Mouse (Mus musculus) urinary bladder, postnatal 10 days (tissue): ENCODE measurements around the gene Des.

Experiments used
- DNase-seq: peaks from one replicate; pipeline ENCODE4 v3.0.0; 2022; ENCODE audit warnings: low spot score

Des gene

DNA sequence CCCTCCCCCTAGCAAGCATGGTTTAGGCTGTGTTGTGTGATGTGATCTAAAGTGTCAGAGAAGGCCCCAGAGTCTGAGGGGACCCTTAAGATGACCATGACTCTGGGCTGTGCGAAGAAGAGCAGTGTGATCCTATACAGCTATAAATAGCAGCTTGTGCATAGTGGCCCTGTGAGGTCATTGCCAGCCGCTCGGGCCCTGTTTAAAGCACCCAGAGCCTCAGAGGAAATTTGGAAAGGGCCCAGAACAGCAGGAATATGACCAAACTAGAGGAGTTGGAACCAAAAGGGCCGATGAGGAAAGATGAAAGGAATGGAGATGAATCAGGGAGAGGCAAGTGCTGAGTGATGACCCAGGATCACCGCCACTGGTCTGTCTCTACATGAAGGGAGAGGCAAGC lies 12.8 kb upstream of the Des start:
- no peak for DNase-seq

DNA sequence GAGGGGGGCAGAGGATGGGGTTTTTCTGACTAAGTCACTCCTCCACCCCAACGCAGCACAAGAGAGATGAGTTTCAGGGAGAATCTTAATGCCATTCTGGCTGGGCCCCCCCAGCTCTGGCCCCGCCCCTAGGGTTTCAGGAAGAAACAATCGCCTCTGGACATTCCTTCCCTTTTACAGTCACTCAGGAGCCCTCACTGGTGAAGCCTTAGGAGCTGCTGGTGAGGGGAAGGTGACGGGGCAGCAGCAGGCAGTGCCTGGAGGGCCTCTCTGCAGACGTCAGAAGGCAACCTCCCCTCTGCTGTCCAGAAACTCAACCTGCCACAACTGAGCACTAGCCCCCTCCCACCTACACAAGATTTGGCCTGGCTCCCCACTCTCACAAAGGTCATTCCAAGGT lies 10.9 kb upstream of the Des start:
- DNase-seq, result no peak

DNA sequence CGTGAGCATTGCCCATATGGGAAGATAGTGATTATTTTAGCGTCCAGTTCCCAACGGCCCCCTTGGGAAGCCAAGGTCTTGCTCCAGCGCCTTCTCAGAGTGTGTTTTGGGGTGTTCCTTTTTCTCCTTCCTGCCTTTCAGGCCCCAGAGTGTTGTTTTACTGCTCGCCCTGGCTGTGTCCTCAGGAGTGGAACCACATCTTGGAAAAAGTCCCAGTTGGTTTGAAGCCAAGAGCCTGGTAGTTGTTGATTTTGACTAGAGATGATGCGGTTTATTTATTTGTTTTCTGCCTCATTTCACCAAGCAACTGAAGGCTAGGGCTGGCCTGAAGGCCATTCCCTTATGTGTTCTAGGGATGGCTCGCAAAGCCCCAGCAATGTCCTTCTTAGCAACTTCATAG lies 2.9 kb upstream of the Des start:
- DNase-seq, result no peak

DNA sequence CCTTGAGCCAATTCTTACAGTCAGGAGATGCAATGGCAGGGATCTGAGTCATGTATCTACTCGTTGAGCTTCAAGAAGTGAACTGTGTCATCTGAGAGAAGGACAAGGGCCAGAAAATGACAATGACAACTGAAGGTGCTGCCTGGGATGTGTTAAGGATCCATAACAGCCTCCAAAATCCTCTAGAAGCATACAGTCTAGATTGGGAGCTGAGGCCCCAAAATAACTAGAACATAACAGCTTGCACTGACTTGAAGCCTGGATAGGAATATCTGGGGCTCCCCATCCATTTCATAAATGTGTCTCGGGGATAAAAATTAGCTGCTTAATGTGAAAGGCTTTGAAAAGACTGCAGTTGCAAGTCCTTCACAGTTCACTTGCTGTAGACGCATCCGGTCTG lies 2.1 kb upstream of the Des start:
- DNase-seq, result no peak

DNA sequence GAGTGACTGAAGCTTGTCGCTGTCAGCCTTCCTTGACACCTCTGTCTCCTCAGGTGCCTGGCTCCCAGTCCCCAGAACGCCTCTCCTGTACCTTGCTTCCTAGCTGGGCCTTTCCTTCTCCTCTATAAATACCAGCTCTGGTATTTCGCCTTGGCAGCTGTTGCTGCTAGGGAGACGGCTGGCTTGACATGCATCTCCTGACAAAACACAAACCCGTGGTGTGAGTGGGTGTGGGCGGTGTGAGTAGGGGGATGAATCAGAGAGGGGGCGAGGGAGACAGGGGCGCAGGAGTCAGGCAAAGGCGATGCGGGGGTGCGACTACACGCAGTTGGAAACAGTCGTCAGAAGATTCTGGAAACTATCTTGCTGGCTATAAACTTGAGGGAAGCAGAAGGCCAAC lies 783 bp upstream of the Des start:
- DNase-seq, result no peak

DNA sequence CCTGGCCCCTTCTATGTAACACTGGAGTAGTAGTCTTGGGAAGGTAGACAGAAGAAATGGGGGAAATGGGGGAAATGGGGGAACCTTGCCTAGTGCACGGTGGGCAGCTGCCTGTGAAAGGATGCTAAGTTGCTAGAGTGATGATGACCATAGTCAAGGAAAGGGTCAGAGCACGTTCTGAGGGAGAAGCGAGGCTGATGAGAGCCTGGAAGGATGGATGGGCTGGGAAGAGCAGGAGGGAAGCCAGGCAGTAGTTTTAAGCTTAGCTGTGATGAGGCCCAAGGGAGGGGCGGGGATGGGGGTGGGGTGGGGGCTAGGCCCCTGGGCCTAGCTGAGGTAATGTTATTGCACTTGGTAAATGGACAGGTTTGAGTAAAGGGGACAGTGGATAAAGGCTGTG lies 994 bp downstream of the Des start:
- no peak for DNase-seq

DNA sequence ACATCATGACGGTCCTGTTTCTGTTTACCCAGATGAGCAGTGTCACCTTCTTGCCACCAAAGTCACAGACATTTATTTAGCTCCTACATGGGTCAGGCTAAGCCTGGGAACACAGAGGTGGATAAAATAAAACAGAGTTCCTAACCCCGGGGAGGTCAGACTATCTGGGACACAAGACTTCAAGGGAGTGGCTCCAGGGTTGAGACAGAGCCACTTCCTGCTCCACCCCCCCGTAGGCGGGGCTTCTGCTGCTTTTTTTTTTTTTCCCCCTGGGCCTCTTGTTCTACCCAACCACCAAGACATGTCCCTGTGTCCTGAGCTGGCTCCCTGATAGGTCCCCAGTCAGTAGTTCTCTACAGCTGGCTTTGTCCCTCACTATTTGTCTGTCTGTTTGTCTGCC lies 1.6 kb downstream of the Des start:
- no peak for DNase-seq

DNA sequence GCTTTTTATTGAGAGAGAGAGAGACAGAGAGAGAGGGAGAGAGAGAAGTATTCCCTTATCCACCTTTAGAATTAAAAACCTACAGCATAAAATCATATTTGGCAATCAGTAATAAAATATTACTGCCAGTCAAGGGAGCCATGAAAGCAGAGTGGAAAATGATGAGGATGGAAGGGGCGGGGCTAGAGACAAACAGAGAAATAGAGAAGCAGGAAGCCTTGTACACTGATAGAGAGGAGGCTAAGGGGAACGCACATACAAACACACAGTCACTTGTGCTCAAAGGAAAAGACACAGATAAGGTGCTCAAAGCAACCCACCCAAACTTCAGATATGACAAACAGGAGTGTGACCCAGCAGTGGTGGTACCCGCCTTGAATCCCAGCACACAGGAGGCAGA lies 3.7 kb downstream of the Des start:
- no peak for DNase-seq

DNA sequence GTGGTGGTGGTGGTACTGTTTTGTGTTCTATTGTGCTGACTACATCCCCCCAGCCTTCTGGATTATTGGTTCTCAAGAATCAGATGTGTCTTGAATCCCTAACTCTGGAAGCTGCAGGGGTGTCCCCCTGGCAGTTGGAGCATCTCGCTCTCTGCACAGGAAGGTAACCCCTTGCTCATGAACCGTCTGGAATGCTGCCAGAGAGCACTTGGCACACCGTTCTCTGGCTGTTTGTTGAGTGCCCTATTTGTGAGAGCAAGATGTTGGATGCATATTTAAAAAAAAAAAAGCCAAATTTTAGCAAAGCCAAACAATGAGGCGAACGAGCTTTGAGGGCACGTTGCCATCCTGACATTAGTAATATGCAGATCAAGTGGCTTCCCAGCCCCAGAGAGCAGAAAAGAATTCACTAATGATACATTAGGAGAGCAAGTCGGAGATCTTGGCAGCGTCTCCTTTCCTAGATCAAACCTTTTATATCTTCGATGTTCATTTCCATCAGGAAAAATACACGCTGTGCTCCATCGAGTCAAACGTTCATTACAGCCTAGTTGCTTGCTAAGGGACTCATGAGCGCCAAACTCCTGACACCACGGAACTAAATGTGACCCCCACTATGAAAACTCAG lies 5.5 kb downstream of the Des start:
- DNase-seq, result no peak

DNA sequence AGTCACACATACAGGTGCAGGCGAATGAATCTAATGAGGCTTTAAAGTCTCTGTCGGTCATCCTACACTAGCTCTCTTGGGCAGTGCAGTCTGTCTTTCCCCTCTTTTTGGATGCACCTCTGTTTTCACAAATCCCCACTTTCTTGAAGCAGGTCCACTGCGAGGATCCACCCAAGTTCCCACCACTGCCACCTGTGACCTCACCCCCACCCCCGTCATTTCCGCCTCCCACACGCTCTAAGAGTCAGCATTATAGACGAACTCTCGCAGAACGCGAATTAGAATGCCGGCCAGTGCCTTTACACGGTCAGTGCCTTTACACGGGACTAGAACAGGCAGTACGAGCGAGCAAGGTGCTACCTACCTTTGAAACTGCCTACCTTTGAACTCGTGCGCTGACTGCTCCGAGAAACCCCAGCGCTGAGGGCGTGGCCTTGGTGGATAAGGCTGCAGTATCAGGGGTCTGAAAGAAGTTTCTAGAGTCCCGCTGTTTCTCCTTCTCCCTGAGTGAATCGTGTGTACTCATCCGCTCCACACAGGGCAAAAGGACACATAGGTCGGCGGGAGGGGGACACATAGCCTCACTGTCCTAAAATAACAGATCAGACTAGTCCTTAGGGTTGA lies 9.3 kb downstream of the Des start:
- DNase-seq, result no peak

DNA sequence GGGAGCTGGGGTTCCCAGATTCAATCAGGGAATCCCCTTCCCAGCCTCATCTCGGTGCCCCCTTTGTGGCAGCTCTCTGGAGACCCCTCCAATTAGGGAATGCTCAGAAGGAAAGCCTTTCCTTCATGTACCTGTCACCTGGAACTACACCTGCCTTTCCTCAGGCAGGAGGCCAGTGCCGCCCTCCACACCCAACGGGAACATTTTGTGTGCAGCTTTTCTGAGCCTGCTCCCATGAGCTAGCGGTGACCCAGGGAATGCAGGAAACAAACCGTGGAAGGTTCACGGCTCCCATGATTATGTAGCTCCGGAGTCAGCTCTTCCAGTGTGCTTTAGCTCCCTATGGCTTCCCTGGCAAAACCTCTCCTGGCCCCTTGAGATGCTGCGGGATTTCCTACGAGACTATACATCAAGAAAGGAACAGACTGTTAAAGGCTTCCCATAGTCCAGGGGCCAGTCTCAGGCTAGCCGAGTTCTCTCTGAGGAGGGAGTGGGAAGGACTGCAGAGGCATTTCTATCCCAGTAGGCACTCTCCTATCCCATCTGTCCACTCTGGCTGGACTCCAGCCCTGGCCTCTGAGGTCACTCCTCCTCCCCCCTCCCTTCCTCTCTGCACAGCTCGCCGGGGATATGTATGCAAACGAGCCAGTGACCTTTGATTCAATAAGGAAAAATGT lies 10.0 kb downstream of the Des start:
- no peak for DNase-seq

DNA sequence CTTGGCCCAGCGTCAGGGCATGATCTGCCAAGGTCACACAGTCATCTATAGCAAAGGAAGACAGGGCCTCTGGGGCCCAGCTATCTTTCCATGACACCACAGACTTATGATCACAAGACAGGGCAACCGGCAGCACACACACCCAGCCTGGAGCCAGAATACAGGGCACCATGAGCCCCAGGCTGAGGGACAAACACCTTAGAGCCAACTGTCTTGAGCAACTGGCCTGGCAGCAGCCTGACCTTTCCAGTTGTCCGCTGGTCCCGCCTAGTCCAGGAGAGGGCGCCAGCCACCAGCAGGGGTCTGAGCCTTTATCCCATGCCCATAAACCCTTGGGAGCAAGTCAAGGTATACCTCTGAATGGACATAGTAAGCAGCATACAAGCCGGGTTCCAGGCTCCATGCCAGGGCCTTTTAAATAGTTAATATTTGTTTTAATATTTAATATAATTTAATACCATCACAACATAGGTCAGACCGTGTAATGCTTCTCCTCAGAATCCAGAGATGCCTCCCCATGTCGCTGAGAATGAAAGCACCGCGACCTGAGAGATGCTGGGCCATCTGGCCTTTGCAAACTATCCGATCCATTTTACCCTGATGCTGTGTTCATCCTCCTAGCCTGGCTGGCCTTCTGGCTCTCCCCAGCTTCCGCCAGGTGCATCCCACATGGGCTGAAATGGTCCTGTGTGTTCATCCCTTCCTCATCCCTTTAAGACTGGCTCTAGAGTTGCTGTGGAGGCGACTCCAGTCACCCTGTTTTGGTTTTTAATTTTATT lies 11.4 kb downstream of the Des start:
- DNase-seq, result no peak

DNA sequence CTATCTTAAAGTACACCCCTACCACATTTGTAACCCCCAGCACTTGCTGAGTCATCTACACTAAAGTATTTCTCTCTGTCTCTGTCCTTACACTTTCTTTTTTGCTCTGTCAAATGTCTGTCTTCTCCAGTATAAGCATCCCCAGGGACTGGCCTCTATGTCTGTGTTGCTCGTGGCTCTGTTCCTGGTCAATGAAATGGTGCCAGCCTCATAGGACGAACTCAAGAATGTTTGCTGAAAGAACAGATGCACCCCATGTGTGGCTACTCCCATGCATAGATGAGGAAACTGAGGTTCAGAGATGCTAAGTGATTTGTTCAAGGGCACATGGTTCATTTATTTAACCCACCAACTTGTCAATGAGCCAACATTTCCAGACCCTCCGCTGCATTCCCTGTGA lies 12.3 kb downstream of the Des start:
- DNase-seq, result no peak

DNA sequence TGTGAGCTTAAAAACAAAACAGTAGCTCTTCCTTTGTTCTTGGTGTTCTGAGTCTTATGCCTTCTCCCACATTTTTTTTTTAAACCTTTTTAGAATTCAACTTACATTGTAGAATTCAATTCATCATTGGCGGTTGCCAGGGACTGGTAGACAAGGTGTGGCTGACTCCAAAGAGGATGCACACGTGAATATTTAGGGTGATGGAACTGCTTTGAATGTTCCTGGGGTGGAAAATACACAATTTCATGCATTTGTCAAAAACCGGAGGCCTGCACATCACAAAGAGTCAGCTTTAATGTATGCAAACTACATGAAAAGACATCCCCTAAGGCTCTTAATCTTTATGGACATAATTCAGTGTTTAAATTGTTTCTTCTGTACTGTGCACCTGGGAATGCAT lies 13.1 kb downstream of the Des start:
- DNase-seq, result no peak

DNA sequence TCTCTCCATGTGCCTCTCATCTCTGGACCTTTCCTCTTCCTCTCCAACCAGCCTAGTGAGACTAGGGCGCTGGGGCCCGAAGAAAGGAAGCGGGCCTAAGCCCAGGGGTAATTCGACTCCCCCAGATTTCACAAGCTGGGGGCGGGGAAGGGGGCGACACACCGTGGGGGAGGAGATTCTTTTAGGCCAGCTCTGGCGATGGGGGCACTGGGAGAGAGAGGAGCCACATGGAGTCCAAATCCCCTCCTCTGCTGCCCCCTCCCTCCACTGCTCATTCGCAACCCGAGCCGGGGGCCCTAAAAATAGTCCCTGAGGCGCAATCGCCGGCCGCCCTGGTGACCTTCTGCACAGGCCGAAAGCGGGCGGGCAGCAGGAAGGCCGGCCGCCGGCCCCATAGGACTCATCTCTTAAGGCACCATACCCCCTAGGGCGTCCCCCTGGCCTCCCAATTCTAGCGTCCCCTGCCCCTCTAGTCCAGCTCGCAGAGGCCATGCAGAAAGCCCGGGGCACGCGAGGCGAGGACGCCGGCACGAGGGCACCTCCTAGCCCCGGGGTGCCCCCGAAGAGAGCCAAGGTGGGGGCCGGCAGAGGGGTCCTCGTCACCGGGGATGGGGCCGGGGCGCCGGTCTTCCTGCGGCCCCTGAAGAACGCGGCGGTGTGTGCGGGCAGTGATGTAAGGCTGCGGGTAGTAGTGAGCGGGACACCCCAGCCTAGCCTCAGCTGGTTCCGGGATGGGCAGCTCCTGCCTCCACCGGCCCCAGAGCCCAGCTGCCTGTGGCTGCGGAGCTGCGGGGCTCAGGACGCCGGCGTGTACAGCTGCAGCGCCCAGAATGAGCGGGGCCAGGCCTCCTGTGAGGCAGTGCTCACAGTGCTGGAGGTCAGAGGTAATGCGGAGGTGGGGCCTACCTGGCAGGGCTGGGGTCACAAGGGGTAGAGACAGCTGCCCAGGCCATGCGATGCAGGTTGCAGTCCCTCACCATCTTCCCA lies 15.1 kb downstream of the Des start, which contains the start of gene Speg:
Gene Speg, plus strand, starts transcription at position 348 of the 987 bp plus-strand sequence.
- DNase-seq, result no peak

DNA sequence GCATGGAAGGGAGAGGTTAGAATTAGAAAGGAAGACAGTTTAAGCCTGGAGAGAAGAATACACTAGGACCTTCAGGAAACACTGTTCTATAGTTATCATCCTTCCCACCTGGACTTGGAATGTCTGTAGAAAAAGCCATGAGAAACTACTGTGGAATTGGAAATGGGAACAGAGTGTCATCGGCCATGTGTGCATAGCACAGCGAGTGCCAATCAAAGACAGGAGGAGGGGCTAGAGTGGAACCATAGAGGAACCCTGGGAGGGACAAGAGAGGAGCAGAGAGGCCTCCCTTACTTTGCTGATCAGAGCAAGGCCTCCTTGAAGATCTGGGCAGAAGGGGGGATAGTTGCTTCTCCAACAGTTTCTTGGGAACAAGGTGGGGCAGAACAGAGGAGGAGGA lies 19.1 kb downstream of the Des start:
- DNase-seq, result no peak

DNA sequence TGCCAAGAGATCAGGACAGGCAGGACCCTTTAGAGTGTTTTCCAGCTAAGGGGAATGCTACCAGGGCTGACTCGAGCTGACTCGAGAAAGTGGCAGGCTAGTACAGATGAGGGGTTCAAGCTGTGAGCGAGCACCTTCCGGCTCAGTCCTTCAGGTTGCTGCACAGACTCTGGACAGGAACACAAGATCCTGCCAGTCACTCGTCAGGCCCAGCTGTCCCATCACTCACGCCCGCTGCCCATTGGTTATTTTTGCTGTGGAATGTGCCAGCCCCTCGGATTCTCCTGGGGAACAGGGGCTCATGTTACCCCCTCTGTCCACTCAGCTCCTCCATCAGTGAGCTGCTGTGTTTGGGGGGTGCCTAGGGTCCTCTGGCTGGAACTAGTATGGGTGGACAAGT lies 19.8 kb downstream of the Des start:
- no peak for DNase-seq

DNA sequence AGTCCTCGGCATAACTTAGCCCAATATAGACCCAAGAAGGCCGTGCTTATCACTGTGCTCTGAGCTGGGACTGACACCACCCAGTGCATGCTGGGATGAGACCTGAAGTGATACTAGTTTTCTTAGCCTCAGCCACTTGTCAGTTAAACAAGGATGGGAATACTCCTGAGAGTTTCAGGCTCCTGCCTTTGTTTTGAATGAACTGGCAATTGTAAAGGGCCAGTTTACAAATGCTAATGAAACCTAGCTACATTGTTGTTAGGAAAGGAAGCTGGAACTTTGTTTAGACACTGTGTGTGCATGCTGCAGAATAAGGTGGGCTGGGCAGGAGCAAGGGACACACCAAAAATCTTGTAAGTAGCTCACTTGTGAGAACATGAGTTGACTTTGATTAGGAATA lies 20.8 kb downstream of the Des start:
- DNase-seq, result no peak

DNA sequence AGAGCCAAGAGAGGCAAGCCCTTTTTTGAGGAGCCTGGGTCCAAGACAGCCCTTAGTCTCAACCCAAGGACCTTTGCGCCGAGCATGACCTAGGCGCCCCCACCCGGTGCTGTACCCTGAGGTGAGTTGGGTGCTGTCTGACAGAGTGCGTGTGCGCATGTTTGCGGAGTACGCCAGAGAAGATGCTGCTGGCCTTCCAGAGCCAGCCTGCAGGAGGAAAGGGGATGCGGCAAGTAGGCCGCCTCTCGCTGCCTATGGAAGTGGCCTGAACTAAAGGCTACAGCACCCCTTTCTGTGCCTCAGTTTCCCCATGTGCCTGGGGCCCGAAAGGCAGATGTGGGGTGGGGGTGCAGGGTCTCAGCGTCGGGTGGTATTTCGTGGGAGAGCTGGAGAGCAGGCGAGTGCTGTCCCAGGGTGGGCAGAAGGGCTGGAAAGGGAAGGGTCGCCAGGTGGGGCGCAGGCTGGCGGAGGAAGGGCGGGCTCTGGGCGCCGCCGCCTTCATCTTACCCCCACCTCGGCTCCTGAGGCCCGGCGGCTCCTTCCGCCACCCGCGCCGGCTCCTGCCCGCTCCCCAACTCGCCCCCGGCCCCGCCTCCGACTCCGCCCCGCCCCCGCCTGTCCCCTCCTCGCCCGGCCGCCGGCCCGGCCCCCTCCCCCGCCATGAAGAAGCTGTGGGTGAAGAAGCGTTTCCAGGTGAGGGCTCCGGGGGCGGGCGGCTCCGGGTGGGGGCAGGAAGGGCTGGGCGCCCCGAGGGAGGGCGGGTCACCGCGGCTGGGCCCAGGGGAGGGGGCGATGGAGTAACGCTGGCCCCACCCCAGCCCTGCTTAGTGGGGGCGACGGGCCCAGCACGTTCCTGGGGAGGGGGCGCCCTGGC lies 21.6 kb downstream of the Des start:
- no peak for DNase-seq

DNA sequence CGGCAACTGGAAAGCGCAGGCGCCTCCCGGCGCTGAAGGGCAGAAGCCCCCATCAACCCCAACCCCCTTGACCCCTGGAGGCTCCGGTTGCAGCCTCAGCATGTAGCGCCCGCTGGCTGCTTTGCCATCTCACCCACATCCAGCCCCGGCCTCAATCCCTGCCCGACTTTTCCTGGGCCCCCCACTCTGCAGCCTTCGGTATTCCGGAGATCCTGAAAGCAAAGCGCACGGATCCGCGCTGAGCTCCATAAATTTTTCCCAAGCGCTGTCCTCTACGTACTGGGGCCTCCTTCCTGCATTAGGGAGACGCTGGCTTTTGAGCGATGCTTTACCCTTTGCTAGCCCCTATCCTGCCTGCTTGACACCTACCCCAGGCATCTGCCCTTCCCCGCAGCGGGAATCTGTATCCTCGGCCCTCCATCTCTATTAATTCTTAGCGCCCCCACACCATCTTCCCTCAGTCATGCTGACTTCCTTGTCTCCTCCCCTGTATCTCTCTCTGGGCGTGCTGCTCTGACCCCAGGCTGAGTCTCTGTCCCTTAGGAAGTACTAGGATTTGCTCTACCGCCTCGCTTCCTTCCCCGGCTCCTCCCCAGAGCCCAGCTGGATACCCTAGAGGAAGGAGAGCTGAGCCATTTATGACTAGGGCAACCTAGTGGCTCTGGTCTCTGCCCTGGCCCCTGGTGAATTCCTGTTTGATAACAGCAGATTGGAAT lies 22.4 kb downstream of the Des start:
- no peak for DNase-seq
